Mouse (Mus musculus) CH12.LX (cell line): ENCODE measurements around the gene Agtrap. TPM values are rescaled to one million over a fixed set of nuclear protein-coding genes. Genes with fewer than 3 reads are reported as not detected.

Source experiments
- DNase-seq: peaks from one replicate; pipeline ENCODE4 v3.0.0-alpha.2; 2013; ENCODE audit errors: extremely low read depth
- H3K27ac ChIP-seq: 2 replicates; pipeline ENCODE4 v1.5.1; 2012; ENCODE audit warnings: low read depth, mild to moderate bottlenecking, control low read depth, moderate library complexity; ENCODE audit not compliant: insufficient read depth
- H3K27me3 ChIP-seq: replicated peaks from 2 replicates; pipeline ENCODE3; 2012; ENCODE audit warnings: inconsistent platforms
- H3K36me3 ChIP-seq, 2 experiments: replicated peaks in 1 of 2; 2 replicates each; pipeline versions ENCODE3 to v1.6.1; 2012; ENCODE audit warnings: inconsistent platforms in 1 of 2, low read length in 1 of 2, mild to moderate bottlenecking in 1 of 2, mixed read lengths in 1 of 2, moderate library complexity in 1 of 2; ENCODE audit not compliant: control insufficient read depth in 1 of 2, insufficient read depth in 1 of 2
- H3K4me1 ChIP-seq, 2 experiments: 2 replicates each; pipeline ENCODE4 v1.6.1; 2012; ENCODE audit warnings: inconsistent platforms in 1 of 2, moderate library complexity in 1 of 2; ENCODE audit not compliant: insufficient read depth in 2 of 2, control insufficient read depth in 1 of 2
- H3K4me2 ChIP-seq: 2 replicates; pipeline ENCODE4 v1.6.1; 2012; ENCODE audit warnings: low read depth, mild to moderate bottlenecking, control low read depth; ENCODE audit not compliant: poor library complexity, insufficient read depth, severe bottlenecking
- H3K4me3 ChIP-seq, 3 experiments: fragments of 150-350 bp in 1 of 3; sonication (generic) in 1 of 3; replicated peaks in 1 of 3; 2 replicates each; pipeline versions ENCODE3 to v1.5.1; 2011 to 2012; ENCODE audit warnings: low read depth in 2 of 3, low read length in 2 of 3, mild to moderate bottlenecking in 2 of 3, moderate library complexity in 2 of 3, control low read depth in 1 of 3, improper control_type of control experiment in 1 of 3, inconsistent platforms in 1 of 3, mixed read lengths in 1 of 3; ENCODE audit not compliant: poor library complexity in 1 of 3
- H3K79me2 ChIP-seq: replicated peaks from 2 replicates; pipeline ENCODE4 v1.6.1; 2012; ENCODE audit warnings: mild to moderate bottlenecking, moderate library complexity; ENCODE audit not compliant: control insufficient read depth, poor library complexity, insufficient read depth, severe bottlenecking; ENCODE audit errors: extremely low read depth
- H3K9ac ChIP-seq: 2 replicates; pipeline ENCODE4 v1.6.1; 2012; ENCODE audit warnings: low read depth, mild to moderate bottlenecking, control low read depth, moderate library complexity; ENCODE audit not compliant: insufficient read depth
- H3K9me3 ChIP-seq: replicated peaks from 2 replicates; pipeline ENCODE3; 2012; ENCODE audit warnings: low read length, inconsistent platforms, mixed read lengths
- BHLHE40 ChIP-seq: IDR thresholded peaks from 2 replicates; pipeline ENCODE4 v1.6.1; 2011; ENCODE audit warnings: mild to moderate bottlenecking, low read depth, low read length, improper control_type of control experiment
- CHD1 ChIP-seq: IDR thresholded peaks from 2 replicates; pipeline ENCODE4 v1.6.1; 2012; ENCODE audit warnings: low read depth, low read length, improper control_type of control experiment, inconsistent platforms
- ELF1 ChIP-seq: IDR thresholded peaks from 2 replicates; pipeline ENCODE4 v1.6.1; 2014; ENCODE audit warnings: low read depth, mild to moderate bottlenecking, inconsistent platforms, low read length, improper control_type of control experiment
- EP300 ChIP-seq: IDR thresholded peaks from 2 replicates; pipeline ENCODE4 v1.6.1; 2011; ENCODE audit warnings: low read length, improper control_type of control experiment
- ETS1 ChIP-seq: conservative IDR thresholded peaks from 2 replicates; pipeline ENCODE4 v1.6.1; 2012; ENCODE audit warnings: low read depth, mild to moderate bottlenecking, inconsistent platforms, low read length, improper control_type of control experiment, moderate library complexity
- GABPA ChIP-seq: IDR thresholded peaks from 2 replicates; pipeline ENCODE4 v1.6.1; 2012; ENCODE audit warnings: low read depth, low read length, improper control_type of control experiment, inconsistent platforms; ENCODE audit not compliant: insufficient replicate concordance
- HCFC1 ChIP-seq: IDR thresholded peaks from 2 replicates; pipeline ENCODE4 v1.6.1; 2012; ENCODE audit warnings: low read depth, mild to moderate bottlenecking, inconsistent platforms, low read length, improper control_type of control experiment
- IRF4 ChIP-seq: IDR thresholded peaks from 2 replicates; pipeline ENCODE4 v1.6.1; 2014; ENCODE audit warnings: low read depth, mild to moderate bottlenecking, inconsistent platforms, low read length, improper control_type of control experiment
- JUND ChIP-seq: conservative IDR thresholded peaks from 2 replicates; pipeline ENCODE4 v1.6.1; 2011; ENCODE audit warnings: low read depth, low read length, improper control_type of control experiment
- MAFK ChIP-seq: IDR thresholded peaks from 2 replicates; pipeline ENCODE4 v1.6.1; 2011; ENCODE audit warnings: low read length, improper control_type of control experiment; ENCODE audit not compliant: insufficient replicate concordance
- MAX ChIP-seq: IDR thresholded peaks from 2 replicates; pipeline ENCODE4 v1.6.1; 2011; ENCODE audit warnings: low read length, improper control_type of control experiment
- MAZ ChIP-seq: IDR thresholded peaks from 2 replicates; pipeline ENCODE4 v1.6.1; 2012; ENCODE audit warnings: low read depth, mild to moderate bottlenecking, inconsistent platforms, low read length, improper control_type of control experiment, moderate library complexity
- MEF2A ChIP-seq: IDR thresholded peaks from 2 replicates; pipeline ENCODE4 v1.6.1; 2014; ENCODE audit warnings: low read depth, mild to moderate bottlenecking, inconsistent platforms, low read length, improper control_type of control experiment, borderline replicate concordance
- MXI1 ChIP-seq: IDR thresholded peaks from 2 replicates; pipeline ENCODE4 v1.6.1; 2011; ENCODE audit warnings: mild to moderate bottlenecking, low read depth, low read length, improper control_type of control experiment
- MYC ChIP-seq: IDR thresholded peaks from 2 replicates; pipeline ENCODE4 v1.6.1; 2011; ENCODE audit warnings: low read depth, mild to moderate bottlenecking, improper control_type of control experiment, low read length
- NELFE ChIP-seq: IDR thresholded peaks from 2 replicates; pipeline ENCODE4 v1.6.1; 2011; ENCODE audit warnings: low read depth, low read length, improper control_type of control experiment
- NRF1 ChIP-seq: IDR thresholded peaks from 2 replicates; pipeline ENCODE4 v1.6.1; 2014; ENCODE audit warnings: low read depth, mild to moderate bottlenecking, inconsistent platforms, low read length, improper control_type of control experiment, moderate library complexity
- POLR2A ChIP-seq: IDR thresholded peaks from 2 replicates; pipeline ENCODE4 v1.6.1; 2011; ENCODE audit warnings: low read depth, mild to moderate bottlenecking, improper control_type of control experiment, low read length
- POLR2AphosphoS2 ChIP-seq: IDR thresholded peaks from 2 replicates; pipeline ENCODE4 v1.6.1; 2011; ENCODE audit warnings: low read depth, low read length, improper control_type of control experiment
- RAD21 ChIP-seq: IDR thresholded peaks from 2 replicates; pipeline ENCODE4 v1.6.1; 2011; ENCODE audit warnings: low read depth, mild to moderate bottlenecking, low read length, improper control_type of control experiment, moderate library complexity
- RCOR1 ChIP-seq: conservative IDR thresholded peaks from 2 replicates; pipeline ENCODE4 v1.6.1; 2012; ENCODE audit warnings: low read depth, mild to moderate bottlenecking, inconsistent platforms, low read length, improper control_type of control experiment
- SIN3A ChIP-seq: IDR thresholded peaks from 2 replicates; pipeline ENCODE4 v1.6.1; 2012; ENCODE audit warnings: low read length, improper control_type of control experiment, inconsistent platforms
- SMC3 ChIP-seq: IDR thresholded peaks from 2 replicates; pipeline ENCODE4 v1.6.1; 2011; ENCODE audit warnings: low read depth, low read length, improper control_type of control experiment
- TBP ChIP-seq: conservative IDR thresholded peaks from 2 replicates; pipeline ENCODE4 v1.6.1; 2011; ENCODE audit warnings: low read depth, low read length, improper control_type of control experiment
- TCF12 ChIP-seq: IDR thresholded peaks from 2 replicates; pipeline ENCODE4 v1.6.1; 2014; ENCODE audit warnings: low read depth, mild to moderate bottlenecking, inconsistent platforms, low read length, improper control_type of control experiment
- UBTF ChIP-seq: IDR thresholded peaks from 2 replicates; pipeline ENCODE4 v1.6.1; 2012; ENCODE audit warnings: low read depth, mild to moderate bottlenecking, inconsistent platforms, low read length, improper control_type of control experiment, moderate library complexity
- USF1 ChIP-seq: IDR thresholded peaks from 2 replicates; pipeline ENCODE4 v1.6.1; 2014; ENCODE audit warnings: low read depth, mild to moderate bottlenecking, inconsistent platforms, low read length, improper control_type of control experiment
- USF2 ChIP-seq: conservative IDR thresholded peaks from 2 replicates; pipeline ENCODE4 v1.6.1; 2011; ENCODE audit warnings: low read depth, low read length, improper control_type of control experiment
- ZKSCAN1 ChIP-seq: IDR thresholded peaks from 2 replicates; pipeline ENCODE4 v1.6.1; 2012; ENCODE audit warnings: low read depth, inconsistent platforms, low read length, improper control_type of control experiment, borderline replicate concordance
- ZMIZ1 ChIP-seq: IDR thresholded peaks from 2 replicates; pipeline ENCODE4 v1.6.1; 2012; ENCODE audit warnings: low read depth, mild to moderate bottlenecking, inconsistent platforms, low read length, improper control_type of control experiment
- dilution Hi-C: fragments of 300-500 bp; cut with MboI; formaldehyde crosslinking; loops from 2 replicates; pipeline ENCODE4 v1.14.3; 2020; ENCODE audit warnings: low sequenced_read_pairs; ENCODE audit not compliant: extremely low pct_unique_long_range_greater_than_20kb, extremely low pct_ligation_motif_present
- in situ Hi-C: fragments of 300-500 bp; cut with MboI; formaldehyde crosslinking; loops from 3 replicates; pipeline ENCODE4 v1.14.3; 2019; ENCODE audit warnings: low sequenced_read_pairs, low pct_ligation_motif_present, low pct_unique_long_range_greater_than_20kb, mixed read lengths
- polyA plus RNA-seq: library from polyadenylated mRNA; unstranded; fragments of >175 nt; gene quantifications from 2 replicates; pipeline ENCODE4 v1.2.1, GENCODE M21; 2012; ENCODE audit warnings: low read depth; ENCODE audit not compliant: insufficient read length
- total RNA-seq, 2 experiments: library from RNA; depleted of rRNA; stranded (reverse); fragments of 300-350 nt in 1 of 2; fragments of >200 nt in 1 of 2; gene quantifications; 2 replicates each; pipeline ENCODE4 v1.2.3; 2012 to 2014

Gene Agtrap
- total RNA-seq (2012; rRNA removed) (5.6 and 6.2 TPM in 2 replicates), total RNA-seq (2014; rRNA removed) (4.0 and 4.1 TPM in 2 replicates), polyA plus RNA-seq (5.4 and 5.9 TPM in 2 replicates)

GRCm38 (mm10) chr4:148087907-148088527 lies at the start of gene Agtrap:
Agtrap (minus strand) TSS chr4:148088031.
- Histone ChIP-seq H3K9me3 (no peaks in the 10 kb centered on the region), H3K36me3 (peaks cover 7 to 8% of the 10 kb centered on the region in 2 experiments), H3K9ac (peak within 1 kb of the TSS; percentile 64), H3K79me2 (no peaks in the 10 kb centered on the region), H3K27me3 (no peaks in the 10 kb centered on the region), H3K4me2 (peak within 1 kb of the TSS; percentile 72), H3K4me3 (peak within 1 kb of the TSS; percentile 62 to 79 (median 74)), H3K4me1 (peaks cover 6 to 16% of the 10 kb centered on the region in 2 experiments; a peak in 3 of 4 replicates), H3K27ac (no peak within 1 kb of the TSS)
- in situ Hi-C loops: no loop called here
- TF ChIP-seq ZMIZ1 (no peak), MAX (peak; percentile 97), IRF4 (no peak; the same call in 1 of the 2 replicates), ELF1 (peak; percentile 84), NRF1 (peak; percentile 68), USF1 (peak; percentile 96), TCF12 (peak; percentile 64; the same call in 1 of the 2 replicates), SMC3 (no peak), JUND (no peak), ZKSCAN1 (no peak), EP300 (no peak), MYC (no peak), SIN3A (peak; percentile 99), MAZ (peak; percentile 92; the same call in 1 of the 2 replicates), USF2 (peak; percentile 92), MAFK (no peak), POLR2A (peak; percentile 37; the same call in 1 of the 2 replicates), MEF2A (no peak), RAD21 (no peak), NELFE (0 out of 2 replicates have a peak, but pooled peaks have one; percentile 19), TBP (no peak), ETS1 (no peak), HCFC1 (peak; percentile 70), MXI1 (peak; percentile 99), GABPA (no peak), UBTF (no peak), POLR2AphosphoS2 (no peak), CHD1 (no peak), BHLHE40 (peak; percentile 92), RCOR1 (no peak)
- dilution Hi-C loops: no loop called here
- DNase-seq: peak; percentile 79
